ENCODE assay signal across 10 mouse cellular contexts in genomic region chr6:22834100-22834970, GRCm38 (mm10). TPM values are rescaled to one million over a fixed set of nuclear protein-coding genes. Genes with fewer than 3 reads are reported as not detected.
DNase-seq lines count a peak whose midpoint lies in the region; ATAC-seq and TF ChIP-seq lines count a peak whose summit lies in the region.
"Had no signal": no experiment of that assay in that cellular context is flagged by ENCODE, and none has a peak within 500 bp of the region (broad histone marks: within the 10 kb centered on the region; RNA-seq: fewer than 3 reads in every experiment).

No protein-coding gene starts in this region.

- 28% methylated on average over 19 of the region's 19 CpGs for WGBS in cerebellum, adult 2 months
- 65% methylated on average over 19 of the region's 19 CpGs for WGBS in forebrain, embryonic 10.5 days
- 41% methylated on average over 19 of the region's 19 CpGs for WGBS in neural tube, embryonic 12.5 days

- no peak overlapping the region for H3K4me3 ChIP-seq in cerebellum, adult 2 months (replicated peaks; ENCODE audit: insufficient read depth, low read depth, low read length)
- H3K4me3 ChIP-seq in forebrain, embryonic 10.5 days, result no peak overlapping the region
- H3K4me3 ChIP-seq in layer of hippocampus, adult 2 months, result peak overlapping the region; percentile 1; the same call in 1 of the 2 replicates
- no peak overlapping the region for H3K4me3 ChIP-seq in neural tube, embryonic 12.5 days
- H3K4me3 ChIP-seq: erythroblast, embryonic 14.5 days had no signal

- no peak overlapping the region for H3K27ac ChIP-seq in cerebellum, adult 2 months (ENCODE audit: insufficient read depth, low read length)
- peak overlapping the region; percentile 75 for H3K27ac ChIP-seq in forebrain, embryonic 10.5 days
- peak overlapping the region; percentile 83 for H3K27ac ChIP-seq in layer of hippocampus, adult 2 months
- H3K27ac ChIP-seq in neural tube, embryonic 12.5 days, result no peak overlapping the region
- H3K27ac ChIP-seq: liver, embryonic 14.5 days had no signal

- ATAC-seq in neural tube, embryonic 12.5 days (ENCODE audit: low FRiP score, low read depth), result peak; percentile 78

- no peak for TF ChIP-seq POLR2A in cerebellum, adult 2 months (IDR thresholded peaks at IDR 0.05; ENCODE audit: borderline replicate concordance, insufficient read depth, low read length)

- H3K9ac ChIP-seq in neural tube, embryonic 12.5 days, result no peak overlapping the region
- H3K9ac ChIP-seq: liver, embryonic 14.5 days had no signal

- no peaks in the 10 kb centered on the region for H3K9me3 ChIP-seq in forebrain, embryonic 10.5 days
- no peaks in the 10 kb centered on the region for H3K9me3 ChIP-seq in neural tube, embryonic 12.5 days

- no peaks in the 10 kb centered on the region for H3K36me3 ChIP-seq in forebrain, embryonic 10.5 days (replicated peaks)
- H3K36me3 ChIP-seq in neural tube, embryonic 12.5 days, result no peaks in the 10 kb centered on the region

- H3K27me3 ChIP-seq in cerebellum, adult 2 months (ENCODE audit: control insufficient read depth, insufficient read depth, low read length), result no peaks in the 10 kb centered on the region
- no peaks in the 10 kb centered on the region for H3K27me3 ChIP-seq in forebrain, embryonic 10.5 days (ENCODE audit: poor library complexity, severe bottlenecking)
- H3K27me3 ChIP-seq in neural tube, embryonic 12.5 days (replicated peaks), result no peaks in the 10 kb centered on the region

- no peak overlapping the region; the same call in 1 of the 2 replicates for H3K4me2 ChIP-seq in neural tube, embryonic 12.5 days (replicated peaks)

- H3K4me1 ChIP-seq in cerebellum, adult 2 months (ENCODE audit: control insufficient read depth, insufficient read depth, low read length), result no peaks in the 10 kb centered on the region; the same call in 1 of the 2 replicates
- H3K4me1 ChIP-seq in forebrain, embryonic 10.5 days, result peaks cover 31% of the 10 kb centered on the region
- no peaks in the 10 kb centered on the region for H3K4me1 ChIP-seq in neural tube, embryonic 12.5 days

- TF ChIP-seq CTCF in cerebellum, adult 2 months (IDR thresholded peaks at IDR 0.05; ENCODE audit: borderline replicate concordance, insufficient read depth, low read depth, low read length), result no peak
- TF ChIP-seq CTCF in layer of hippocampus, adult 2 months (conservative IDR thresholded peaks at IDR 0.05), result no peak

- peak; percentile 5 to 8 for DNase-seq in cerebellum, adult 2 months
- no peak for DNase-seq in cerebellum, adult 8-10 months
- DNase-seq in forebrain, embryonic 10.5 days (ENCODE audit: extremely low spot score, low spot score), result peak; percentile 28
- DNase-seq in layer of hippocampus, adult 2 months (ENCODE audit: low spot score in 2 of 2), result peak; percentile 17 to 39
- no peak for DNase-seq in kidney, postnatal 4 days
- DNase-seq in thymus, postnatal 36 days, result no peak
- no peak for DNase-seq in ovary, postnatal 14 days (ENCODE audit: low spot score)

RNA-seq across cellular contexts. Expression of gene Ptprz1, which starts 41.0 kb away (rescaled TPM):
- polyA plus RNA-seq in cerebellum, adult 2 months (2012; rRNA removed), result 102 and 113 TPM in 2 replicates
- polyA plus RNA-seq in forebrain, embryonic 10.5 days (2016; fragmentation: Nextera tagmentation; extraction: Ambion mirVana), result 52.2 and 53.1 TPM in 2 replicates
- 100 to 1,000 TPM; 136 to 141 TPM for total RNA-seq in layer of hippocampus, adult 2 months (2021)
- polyA plus RNA-seq in neural tube, embryonic 12.5 days (2016; fragmentation: Nextera tagmentation; extraction: Ambion mirVana), result 23.6 and 24.3 TPM in 2 replicates
- polyA plus RNA-seq: erythroblast, embryonic 14.5 days had no signal

Comparison
In these comparisons a context has a peak if more than half of its experiments do, and no peak if none do; other contexts are left out.
1. DNase-seq: peak in cerebellum, adult 2 months (2 of 2), forebrain, embryonic 10.5 days (single experiment) and layer of hippocampus, adult 2 months (2 of 2); none in cerebellum, adult 8-10 months (single experiment), kidney, postnatal 4 days (0 of 2), thymus, postnatal 36 days (0 of 2) and ovary, postnatal 14 days (single experiment).
2. H3K27ac ChIP-seq: peak in forebrain, embryonic 10.5 days (single experiment) and layer of hippocampus, adult 2 months (single experiment); none in cerebellum, adult 2 months (single experiment) and neural tube, embryonic 12.5 days (single experiment).